Mouse (Mus musculus) thymus, adult 2 months (tissue): ENCODE measurements around the gene Pxylp1.

Experiments used
- CTCF ChIP-seq: fragments of 200-500 bp; IDR thresholded peaks from 2 replicates; pipeline ENCODE4 v1.5.1; 2012; ENCODE audit warnings: mild to moderate bottlenecking, control low read depth, low read length, moderate library complexity, borderline replicate concordance; ENCODE audit not compliant: control insufficient read depth, poor library complexity, insufficient read depth; ENCODE audit errors: extremely low read depth
- POLR2A ChIP-seq: fragments of 200-500 bp; IDR thresholded peaks from 2 replicates; pipeline ENCODE4 v1.6.1; 2012; ENCODE audit warnings: mild to moderate bottlenecking, low read length, control low read depth, moderate library complexity; ENCODE audit not compliant: control insufficient read depth, poor library complexity, insufficient read depth; ENCODE audit errors: extremely low read depth

- TF ChIP-seq POLR2A (no peak), CTCF (no peak)
These were observed 833 bp downstream of the Pxylp1 start for GRCm38 (mm10) chr9:96891341-96892330.
